Mouse (Mus musculus): ENCODE results near the gene Golga7b. TPM values are rescaled to one million over a fixed set of nuclear protein-coding genes. Genes with fewer than 3 reads are reported as not detected.

Gene Golga7b
- total RNA-seq (2021), result 10 to 100 TPM; 87.4 to 88.9 TPM

DNA sequence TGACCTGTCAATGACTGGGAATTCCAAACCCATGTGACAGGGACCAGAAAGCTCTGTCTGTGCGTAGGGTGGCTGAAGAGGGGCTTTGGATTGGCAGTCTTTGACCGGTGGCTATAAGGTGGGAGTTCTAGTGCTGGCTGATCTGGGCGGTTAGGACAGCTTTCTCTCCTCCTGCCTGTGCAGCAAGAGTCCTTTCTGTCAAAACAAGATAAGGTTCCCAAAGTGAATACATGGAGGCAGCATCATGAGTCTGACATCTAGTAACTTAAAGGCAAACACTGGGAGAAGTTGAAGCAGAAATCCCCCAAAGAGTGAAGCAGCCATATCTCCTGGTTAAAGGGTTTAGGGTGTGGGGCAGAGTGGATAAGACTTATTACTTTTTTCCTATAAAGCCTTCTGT, at the start of gene Golga7b:
Gene Golga7b, plus strand, starts transcription at position 56 of the 400 bp plus-strand sequence.
- no peak for DNase-seq
- intact Hi-C loops (cut with DNase I), result no loop called here

DNA sequence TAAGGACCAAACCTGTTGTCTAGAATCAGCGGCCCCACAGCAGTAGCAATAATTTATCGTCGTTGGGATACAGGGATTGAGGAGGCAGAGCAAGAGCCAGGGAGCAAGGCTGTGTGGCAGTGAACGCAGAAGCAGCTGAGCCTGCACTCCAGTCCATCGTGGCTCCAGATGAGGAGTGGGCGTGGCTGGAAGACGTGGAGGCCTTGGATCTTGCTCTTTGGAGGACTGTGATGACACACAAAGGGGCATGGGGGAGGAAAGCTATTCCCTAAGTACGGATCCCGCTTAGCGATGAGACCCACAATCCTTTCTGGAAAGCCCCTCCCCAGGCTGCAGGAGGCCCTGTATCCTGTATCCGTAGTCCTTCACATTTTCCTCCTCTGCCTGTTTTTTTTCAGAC, 49.3 kb upstream of the Golga7b start:
- intact Hi-C loops (cut with DNase I), result loop anchor here (5.0 kb wide), 1 partner anchor 74 kb away; no protein-coding TSS in a partner anchor
- DNase-seq, result no peak

DNA sequence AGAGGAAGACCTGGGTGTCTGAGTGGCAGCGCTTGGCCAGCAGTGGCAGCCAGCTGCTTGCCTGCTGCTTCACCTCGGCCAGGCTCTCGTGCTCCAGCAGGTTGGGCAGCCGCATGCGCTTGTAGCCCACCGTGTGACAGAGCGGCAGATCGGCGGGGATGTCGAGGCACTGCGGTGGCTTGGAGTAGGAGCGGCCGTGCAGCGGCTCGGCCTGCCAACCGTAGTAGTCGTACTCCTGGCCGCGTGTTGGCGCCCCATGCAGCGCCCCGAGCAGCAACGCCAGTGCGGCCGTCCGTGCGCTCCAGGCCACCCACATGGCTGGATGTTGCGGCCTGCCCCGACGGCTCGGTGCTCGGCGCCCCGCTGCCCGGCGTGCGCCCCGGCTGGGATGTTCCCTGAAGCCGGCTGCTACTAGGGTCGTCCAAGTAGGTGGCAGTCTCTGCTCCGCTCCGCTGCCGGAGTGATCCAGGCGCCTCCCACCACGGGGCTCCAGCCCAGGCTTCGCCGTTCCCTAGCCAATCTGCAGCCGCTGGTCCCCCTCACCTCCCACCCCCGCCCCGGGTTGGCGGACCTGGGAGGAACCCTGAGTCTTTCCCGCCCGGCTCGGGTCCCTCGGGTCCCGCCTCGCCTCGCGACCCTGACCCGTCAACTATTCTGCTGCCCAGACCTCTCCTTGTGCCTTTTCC, 45.5 kb upstream of the Golga7b start, which contains the start of gene Sfrp5:
Gene Sfrp5, minus strand, starts transcription at position 557 of the 686 bp plus-strand sequence.
- intact Hi-C loops (cut with DNase I), result no loop called here
- DNase-seq, result peak; percentile 32

DNA sequence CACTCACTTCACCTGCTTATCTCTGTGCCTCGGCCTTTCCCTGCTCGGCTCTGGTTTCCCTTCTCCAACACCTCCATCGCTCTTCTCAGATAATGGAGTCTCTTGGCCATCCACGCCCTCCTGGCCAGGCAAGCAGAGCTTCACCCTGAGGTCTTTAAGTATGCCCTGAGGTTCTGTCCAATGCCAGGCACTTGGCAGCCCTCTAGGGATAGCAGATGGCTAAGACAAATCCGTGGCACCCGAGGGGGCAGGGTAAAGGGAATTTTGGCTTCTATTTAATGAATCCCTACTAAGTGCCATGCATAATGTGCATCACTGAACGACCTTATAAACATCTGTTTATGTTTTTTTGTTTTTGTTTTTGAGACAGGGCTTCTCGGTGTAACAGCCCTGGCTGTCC, 44.9 kb upstream of the Golga7b start:
- no peak for DNase-seq
- intact Hi-C loops (cut with DNase I), result no loop called here

DNA sequence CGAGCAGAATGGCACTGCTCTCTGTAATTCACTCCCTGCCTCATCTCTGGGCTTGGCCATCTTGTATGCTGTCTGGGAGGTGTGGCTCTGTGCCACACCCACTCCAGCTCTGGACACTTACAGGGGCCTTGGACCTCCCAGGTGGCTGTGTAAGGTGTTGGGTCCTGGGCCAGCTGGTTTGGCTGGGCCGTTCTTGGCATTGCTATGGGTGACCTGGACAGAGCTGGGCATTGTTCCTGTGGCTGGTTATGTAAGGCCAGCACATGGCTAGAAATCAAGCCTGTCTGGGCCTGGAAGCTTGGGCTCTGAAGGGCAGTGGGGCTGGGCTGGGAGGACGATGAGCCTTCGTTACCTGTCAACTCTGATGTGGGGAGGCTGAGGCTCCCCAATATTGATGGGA, 43.1 kb upstream of the Golga7b start:
- intact Hi-C loops (cut with DNase I), result no loop called here
- no peak for DNase-seq

DNA sequence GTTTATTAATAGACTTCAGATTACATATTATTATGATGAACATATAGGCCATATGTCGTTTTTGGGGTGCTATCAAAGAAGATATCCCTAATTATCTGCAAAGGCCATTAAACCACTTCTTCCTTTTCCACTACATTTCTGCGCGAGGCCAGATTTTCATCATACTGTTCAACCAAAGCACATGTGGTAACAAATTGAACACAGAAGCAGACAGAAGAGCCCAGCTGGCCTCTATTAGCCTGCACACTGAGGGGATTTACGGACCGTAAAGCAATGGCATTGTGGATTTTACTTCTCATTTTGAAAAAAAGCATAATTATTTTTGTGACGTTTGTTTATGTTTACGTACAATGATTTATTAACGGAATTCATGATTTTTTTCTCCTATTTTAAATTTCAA, 42.2 kb upstream of the Golga7b start:
- DNase-seq, result no peak
- intact Hi-C loops (cut with DNase I), result no loop called here

DNA sequence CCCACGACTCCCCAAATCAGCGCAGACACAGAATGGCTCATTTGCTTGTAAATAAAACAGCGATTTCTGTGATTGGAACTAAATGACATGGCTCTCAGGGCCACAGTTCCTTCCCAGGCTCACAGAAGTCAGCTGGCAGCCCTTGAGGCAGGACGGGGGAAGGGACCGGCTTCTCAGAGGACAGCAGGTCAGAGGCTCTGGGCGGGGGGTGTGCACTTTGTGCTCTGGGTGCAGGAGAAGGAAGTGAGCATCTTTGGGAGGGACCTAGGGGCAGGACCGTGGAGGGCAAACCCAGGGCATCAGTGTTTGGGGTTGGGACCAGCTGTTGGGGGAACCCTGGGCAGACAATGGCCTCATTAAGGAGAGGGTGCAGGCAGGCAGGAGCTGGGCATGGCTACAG, 37.9 kb upstream of the Golga7b start:
- intact Hi-C loops (cut with DNase I), result no loop called here
- DNase-seq, result no peak

DNA sequence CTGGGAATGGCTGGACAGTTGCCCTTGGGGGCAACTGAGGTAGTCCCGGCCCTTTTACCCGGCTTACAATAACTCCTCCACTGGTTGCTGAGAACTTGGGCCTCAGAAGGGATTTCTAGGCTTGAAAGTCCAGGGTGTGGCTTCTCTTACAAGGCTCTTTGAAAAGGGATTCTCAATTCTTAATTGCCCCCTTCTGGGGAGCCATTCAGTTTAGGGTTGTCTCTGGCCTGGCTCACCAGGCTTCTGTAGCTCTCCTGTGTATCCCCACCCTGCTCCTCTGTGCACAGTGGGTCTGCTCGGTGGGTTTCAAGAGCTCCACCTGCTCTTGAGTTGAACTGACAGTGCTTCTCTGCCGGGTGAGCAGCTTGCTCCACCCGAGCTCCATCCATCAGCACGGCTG, 37.4 kb upstream of the Golga7b start:
- no peak for DNase-seq
- intact Hi-C loops (cut with DNase I), result no loop called here

DNA sequence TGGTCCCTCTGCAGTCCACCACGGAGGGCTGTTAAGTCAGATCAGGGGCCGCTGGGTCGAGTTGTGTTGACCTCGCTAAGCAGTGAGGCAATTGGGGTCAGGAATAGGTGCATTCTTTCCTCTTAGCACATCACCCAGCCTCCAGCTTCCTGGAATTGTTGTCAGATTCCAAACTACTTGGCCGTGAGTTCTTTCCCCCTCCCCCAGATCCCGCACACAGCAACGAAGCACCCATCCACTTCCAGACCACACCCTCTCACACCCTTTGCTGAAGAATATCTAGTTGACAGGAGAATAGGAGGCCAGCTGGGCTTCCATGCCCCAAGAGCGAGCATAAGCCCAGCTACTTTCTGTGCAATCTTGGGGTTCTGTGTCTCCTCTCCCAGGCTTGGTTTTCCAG, 35.4 kb upstream of the Golga7b start:
- no peak for DNase-seq
- intact Hi-C loops (cut with DNase I), result no loop called here

DNA sequence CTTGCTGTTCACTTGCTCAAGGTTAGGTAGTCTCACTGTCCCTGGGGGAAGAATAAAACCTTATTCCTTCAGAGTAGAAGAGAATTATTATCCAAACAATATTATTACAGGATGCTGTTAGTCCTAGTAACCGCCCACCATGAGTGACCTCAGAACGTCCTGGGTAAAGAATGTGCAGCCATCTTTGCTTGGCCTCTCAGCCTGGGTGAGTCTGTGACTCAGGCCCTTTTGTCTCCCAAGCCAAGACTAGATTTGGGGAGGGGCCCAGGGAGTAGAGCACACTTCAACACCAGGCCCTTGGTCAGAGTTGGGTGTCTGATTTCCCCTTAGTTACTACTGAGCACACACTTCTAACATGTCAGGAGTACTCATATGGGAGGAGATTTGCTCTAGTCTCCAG, 32.8 kb upstream of the Golga7b start:
- intact Hi-C loops (cut with DNase I), result no loop called here
- no peak for DNase-seq

DNA sequence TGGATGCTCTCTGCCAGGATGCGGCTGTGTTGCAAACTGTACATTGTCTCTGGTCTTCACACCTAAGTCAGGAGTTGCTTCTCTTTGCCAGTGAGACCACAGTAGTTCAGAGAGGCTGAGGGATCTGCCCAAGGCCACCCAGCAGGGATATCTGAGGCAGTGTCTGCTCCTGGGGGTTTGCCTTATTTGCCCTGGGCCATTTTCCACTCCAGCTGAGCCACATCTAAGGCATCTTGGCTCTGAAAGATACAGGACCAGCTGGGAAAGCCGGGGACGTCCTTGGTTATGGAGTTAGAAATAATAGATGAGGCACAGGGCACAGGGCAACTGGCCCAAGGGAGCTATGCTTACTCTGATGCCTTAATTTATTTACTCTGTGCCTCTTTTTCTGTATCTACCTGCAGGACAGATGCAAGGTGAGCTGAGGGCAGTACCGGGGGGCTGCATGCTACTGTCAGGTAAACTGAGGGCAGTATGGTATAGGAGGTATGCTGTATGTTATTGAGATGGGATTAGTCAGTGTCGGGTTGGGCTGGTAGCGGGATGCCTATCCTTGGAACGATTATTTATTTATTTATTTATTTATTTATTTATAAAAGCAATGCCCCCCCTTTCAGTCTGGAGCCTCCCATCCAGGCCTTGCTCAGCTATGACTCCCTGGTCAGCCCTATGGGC, 30.5 kb upstream of the Golga7b start:
- intact Hi-C loops (cut with DNase I), result loop anchor here (5.0 kb wide), 1 partner anchor 55 kb away; no protein-coding TSS in a partner anchor
- peak; percentile 54 for DNase-seq

DNA sequence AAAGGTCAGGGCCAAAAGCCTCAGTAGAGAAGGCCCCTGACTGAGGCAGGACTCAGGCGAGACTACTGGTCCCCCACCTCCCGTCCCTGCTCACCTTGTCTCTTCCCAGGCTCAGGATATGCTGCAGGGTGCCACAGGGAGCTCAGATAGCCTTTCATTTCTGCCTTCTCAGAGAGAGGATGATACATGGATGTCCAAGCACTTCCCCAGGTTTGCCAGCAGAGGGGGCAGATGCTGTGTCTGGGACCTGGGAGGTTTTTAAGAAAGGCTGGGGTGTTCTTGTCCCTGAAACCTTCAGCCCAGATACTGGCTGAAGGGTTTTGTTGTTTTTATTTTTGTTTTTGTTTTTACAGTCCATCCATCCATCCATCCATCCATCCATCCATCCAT, 30.0 kb upstream of the Golga7b start:
- intact Hi-C loops (cut with DNase I), result loop anchor here (5.0 kb wide), 1 partner anchor 55 kb away; no protein-coding TSS in a partner anchor

DNA sequence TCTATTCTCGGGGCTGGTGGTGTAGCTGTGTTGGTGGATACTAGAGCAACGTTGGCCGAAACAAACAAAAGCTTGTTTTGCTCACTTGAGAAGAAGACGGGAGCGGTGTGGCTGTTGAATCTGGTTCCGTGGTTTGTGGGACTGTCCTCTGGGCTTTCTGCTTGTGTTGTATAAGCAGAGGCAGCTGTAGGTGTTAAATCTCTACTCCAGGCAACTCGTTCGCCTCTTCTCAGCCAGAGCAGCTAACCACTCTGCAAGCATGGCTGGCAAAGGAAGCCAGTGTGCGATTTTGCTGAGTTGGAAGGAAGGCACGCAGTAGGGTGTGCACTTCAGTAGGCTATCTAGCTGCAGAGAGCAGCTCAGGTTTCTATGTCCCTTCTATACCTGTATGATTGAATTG, 20.9 kb upstream of the Golga7b start:
- intact Hi-C loops (cut with DNase I), result no loop called here
- DNase-seq, result no peak

More for the DNA sequence above, 30.0 kb upstream of the Golga7b start:
- DNase-seq, result peak; percentile 49

DNA sequence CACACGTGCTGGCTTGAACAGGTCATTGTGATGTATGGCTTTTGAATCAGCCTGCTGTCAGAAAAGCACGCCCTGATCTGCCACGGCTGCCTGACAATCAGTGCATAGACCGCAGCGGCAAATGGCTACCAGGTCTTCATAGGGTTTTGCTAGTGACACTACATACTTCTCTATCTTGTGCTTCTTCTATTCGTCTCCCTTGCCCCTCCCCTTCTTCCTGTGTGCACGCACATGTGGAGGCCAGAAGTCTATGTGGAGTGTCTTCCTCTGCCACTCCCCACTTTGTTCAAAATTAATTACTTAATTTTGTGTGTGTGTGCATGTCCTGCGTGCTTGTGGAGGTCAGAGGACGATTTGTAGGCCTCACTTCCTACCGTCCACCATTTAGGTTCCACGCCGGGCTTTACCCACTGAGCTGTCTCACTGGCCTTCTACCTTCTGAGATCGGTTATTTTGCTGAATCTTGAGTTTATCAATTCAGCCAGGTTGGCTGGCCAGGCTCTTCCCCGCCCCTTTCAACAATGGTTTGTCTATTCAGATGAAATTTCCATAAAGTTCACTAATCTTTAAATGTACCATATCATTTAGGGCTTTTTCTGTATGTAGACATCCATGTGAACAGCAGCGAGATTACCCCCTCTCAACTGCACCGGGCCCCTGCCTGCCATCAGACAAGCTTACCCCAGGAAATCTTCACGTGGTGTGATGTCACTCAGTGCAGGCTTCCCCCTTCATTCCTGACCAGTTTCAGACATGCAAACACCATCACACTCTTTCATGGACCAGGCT, 17.7 kb upstream of the Golga7b start:
- DNase-seq, result no peak

DNA sequence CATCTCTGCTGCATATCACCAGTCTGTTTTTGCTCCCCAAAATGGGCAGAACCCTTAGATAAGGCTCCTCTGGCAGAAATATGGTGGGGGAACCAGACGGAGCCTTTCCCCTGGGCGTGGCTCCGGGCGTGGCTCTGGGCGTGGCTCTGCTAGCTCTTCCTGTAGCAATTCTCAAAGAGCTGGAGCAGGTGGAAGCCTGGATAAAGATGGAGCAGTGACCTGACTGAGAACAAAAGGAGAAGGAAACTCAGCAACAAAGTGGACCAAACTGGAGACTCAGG, 17.1 kb upstream of the Golga7b start:
- no peak for DNase-seq
- intact Hi-C loops (cut with DNase I), result no loop called here

More for the DNA sequence above, 17.7 kb upstream of the Golga7b start:
- intact Hi-C loops (cut with DNase I), result no loop called here

DNA sequence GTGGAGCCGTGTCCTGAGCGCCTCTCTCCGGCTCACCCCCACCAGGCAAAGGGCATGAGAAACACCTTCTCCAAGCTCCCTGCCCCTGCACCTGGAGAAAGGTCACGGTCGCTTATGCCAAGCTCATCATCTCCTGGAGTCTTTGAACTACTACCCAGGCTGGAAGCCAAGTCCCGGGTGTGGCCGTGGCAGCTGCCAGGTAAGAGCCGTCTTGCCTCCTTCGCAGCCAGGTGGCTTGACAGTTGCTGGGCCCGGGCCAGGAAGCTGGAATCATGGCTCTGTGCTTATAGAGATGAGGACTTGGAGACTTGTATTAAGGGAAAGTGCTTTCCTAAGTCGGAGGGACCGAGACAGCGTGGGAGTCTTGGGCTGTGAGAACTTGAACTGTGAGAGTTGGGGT, 16.4 kb upstream of the Golga7b start:
- DNase-seq, result peak; percentile 57
- intact Hi-C loops (cut with DNase I), result no loop called here

DNA sequence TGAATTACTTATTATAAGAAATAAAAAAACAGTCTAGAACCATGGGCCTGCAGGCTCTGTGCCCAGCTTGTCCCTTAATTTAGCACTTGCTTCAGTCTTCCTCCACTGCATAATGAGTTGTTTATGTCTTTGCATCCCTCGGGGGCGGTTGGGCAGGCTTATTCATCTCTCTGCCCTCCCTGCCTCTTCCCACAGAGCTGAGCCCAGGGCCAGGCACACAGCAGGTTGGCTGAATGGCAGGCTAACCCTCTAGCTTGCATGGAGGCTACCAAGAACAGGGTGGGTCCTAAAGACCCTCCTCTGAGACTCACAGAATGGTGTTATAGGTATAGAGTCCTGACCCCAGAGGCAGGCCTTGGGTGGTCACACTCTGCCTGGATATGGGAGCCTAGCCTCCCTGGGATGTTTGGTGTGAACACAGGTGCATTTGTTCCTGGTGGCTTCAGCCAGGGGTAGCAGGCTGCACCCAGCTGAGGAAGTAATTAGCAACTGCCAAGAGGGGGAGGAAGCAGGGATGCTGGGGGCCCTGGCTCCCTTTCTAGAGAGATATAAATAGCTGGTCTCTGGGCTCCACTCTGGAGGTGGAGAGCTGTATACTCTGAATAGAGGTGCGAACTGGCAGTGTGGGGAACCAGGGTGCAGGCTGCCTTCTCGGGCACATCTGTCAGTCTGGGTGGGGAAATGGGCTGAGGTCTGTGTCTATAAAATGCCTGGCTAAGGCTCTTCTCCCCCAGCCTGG, 9.6 kb upstream of the Golga7b start:
- intact Hi-C loops (cut with DNase I), result no loop called here
- peak; percentile 17 for DNase-seq

DNA sequence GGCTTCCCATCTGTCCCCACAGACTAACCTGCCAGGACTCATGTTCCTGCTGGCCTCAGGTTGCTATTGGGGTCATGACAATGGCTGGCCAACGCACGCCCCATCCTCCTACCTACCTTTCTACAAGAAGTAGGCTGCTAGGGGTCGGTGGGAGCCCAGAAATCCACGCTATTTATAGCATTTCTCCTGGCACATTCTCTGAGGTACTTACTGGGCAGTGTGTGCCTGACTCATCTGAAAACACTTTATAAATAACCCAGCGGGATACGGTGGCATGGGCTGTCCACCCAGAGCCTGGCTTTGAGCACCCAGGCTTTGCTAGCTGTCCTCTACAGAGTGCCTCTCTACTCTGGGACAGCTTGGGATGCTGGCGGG, 9.0 kb upstream of the Golga7b start:
- DNase-seq, result no peak
- intact Hi-C loops (cut with DNase I), result no loop called here

DNA sequence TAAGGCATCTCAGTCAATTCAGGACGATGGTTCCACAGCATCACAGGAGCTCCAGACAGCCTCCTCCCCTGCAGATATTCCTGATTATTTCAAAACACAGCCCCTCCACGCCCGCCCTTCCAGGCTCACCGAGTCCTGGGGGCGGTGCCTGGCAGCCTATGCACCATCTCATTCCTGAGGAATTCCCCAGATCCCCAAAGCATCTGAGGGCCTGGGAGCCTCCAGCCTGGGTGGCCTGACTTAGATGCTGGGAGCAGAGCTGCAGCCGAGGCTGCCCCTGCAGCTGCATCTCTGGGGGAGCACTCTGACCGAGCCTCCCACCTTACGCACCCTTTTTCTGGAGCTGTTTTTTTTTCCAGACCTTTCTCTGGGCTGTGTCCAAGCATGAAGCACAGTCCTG, 6.5 kb upstream of the Golga7b start:
- intact Hi-C loops (cut with DNase I), result no loop called here
- DNase-seq, result no peak

DNA sequence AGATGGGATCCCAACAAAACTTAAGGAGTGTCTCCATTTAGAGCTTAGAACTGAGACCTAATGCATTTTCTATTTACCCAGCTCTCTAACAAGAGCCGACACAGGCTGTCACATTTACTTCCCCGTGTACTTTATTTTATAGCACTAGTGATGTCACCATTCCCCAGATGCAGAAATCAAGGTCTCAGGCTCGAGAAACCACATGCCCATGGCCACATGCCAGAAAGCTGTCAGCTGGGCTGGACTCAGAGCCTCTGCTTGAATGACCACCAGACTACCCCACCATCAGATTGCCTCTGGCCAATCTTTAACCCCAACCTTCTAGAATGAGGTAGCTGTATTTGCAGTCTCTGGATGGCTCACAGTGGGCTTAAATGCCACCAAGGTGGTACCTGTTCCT, 4.0 kb upstream of the Golga7b start:
- intact Hi-C loops (cut with DNase I), result no loop called here
- no peak for DNase-seq

DNA sequence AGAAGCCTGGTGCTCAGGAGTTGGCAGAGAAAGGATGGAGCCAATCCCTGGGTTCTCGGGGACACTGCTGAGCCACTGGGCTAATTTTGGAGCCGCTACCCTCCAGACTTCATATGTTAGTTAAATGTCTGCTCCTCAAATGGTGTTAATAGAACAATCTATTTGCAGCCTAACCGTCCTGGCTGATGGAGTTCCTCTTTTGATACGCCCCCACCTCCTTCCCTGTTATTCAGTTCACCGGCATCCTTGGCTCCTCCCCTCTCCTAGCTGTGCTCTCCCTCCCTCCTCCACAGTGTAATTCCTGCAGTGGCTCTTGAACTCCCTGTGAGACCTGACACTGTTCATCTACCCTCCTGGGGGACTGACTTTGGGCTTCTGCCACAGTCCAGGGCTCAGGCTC, 748 bp upstream of the Golga7b start:
- no peak for DNase-seq
- intact Hi-C loops (cut with DNase I), result no loop called here

Data from left cerebral cortex, postnatal 4 days (tissue).